In the genomic region with DNA sequence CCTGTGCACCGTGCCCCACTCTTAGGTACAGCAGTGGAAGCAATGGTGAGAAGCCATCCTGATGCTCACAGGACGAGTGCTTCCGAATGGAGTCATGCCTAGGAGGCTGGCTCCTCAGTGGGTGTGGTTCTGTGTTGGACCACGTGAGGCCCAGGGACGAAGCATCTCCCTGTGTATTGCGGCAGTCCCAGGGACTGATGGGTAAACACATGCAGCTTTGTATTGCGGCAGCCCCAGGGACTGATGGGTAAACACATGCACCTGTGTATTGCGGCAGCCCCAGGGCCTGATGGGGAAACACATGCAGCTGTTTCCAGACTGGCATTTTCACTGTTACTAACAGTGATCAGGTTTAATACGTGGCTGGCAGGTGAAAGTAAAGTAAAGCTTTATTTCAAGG, we compare ENCODE assay signal across 13 mouse cellular contexts. TPM values are rescaled to one million over a fixed set of nuclear protein-coding genes. Genes with fewer than 3 reads are reported as not detected.
DNase-seq lines count a peak whose midpoint lies in the region; ATAC-seq lines count a peak whose summit lies in the region.
"Had no signal": no experiment of that assay in that cellular context is flagged by ENCODE, and none has a peak within 500 bp of the region (broad histone marks: within the 10 kb centered on the region; RNA-seq: fewer than 3 reads in every experiment).

No protein-coding gene starts in this region.

- H3K4me2 ChIP-seq in intestine, embryonic 14.5 days (ENCODE audit: low read length), result no peak overlapping the region
- no peak overlapping the region for H3K4me2 ChIP-seq in intestine, embryonic 15.5 days (replicated peaks)
- H3K4me2 ChIP-seq in embryonic facial prominence, embryonic 15.5 days (replicated peaks), result no peak overlapping the region
- no peak overlapping the region for H3K4me2 ChIP-seq in hindbrain, embryonic 15.5 days
- H3K4me2 ChIP-seq in neural tube, embryonic 13.5 days, result peak overlapping the region; percentile 30; the same call in 1 of the 2 replicates
- H3K4me2 ChIP-seq: limb, embryonic 12.5 days had no signal

- no peak overlapping the region for H3K27ac ChIP-seq in intestine, embryonic 14.5 days (ENCODE audit: low read depth)
- H3K27ac ChIP-seq in intestine, embryonic 15.5 days, result no peak overlapping the region
- no peak overlapping the region for H3K27ac ChIP-seq in embryonic facial prominence, embryonic 15.5 days (replicated peaks)
- H3K27ac ChIP-seq in hindbrain, embryonic 15.5 days (replicated peaks), result no peak overlapping the region
- H3K27ac ChIP-seq in neural tube, embryonic 13.5 days (replicated peaks), result peak overlapping the region; percentile 61
- H3K27ac ChIP-seq: limb, embryonic 12.5 days had no signal

- peak; percentile 44 for DNase-seq in intestine, embryonic 14.5 days (ENCODE audit: low spot score)
- no peak for DNase-seq in cerebellum, adult 8-10 months
- DNase-seq in thymus, postnatal 10 days (ENCODE audit: low spot score in 2 of 2), result no peak
- DNase-seq: adrenal gland, postnatal 36 days; kidney, adult 8-10 months; lung, adult 2 months; thymus, postnatal 4 days had no signal

- H3K36me3 ChIP-seq in intestine, embryonic 14.5 days (ENCODE audit: control insufficient read depth, insufficient read depth, low read length), result peaks cover 65% of the 10 kb centered on the region
- H3K36me3 ChIP-seq in intestine, embryonic 15.5 days, result peaks cover 13% of the 10 kb centered on the region
- peaks cover 39% of the 10 kb centered on the region for H3K36me3 ChIP-seq in embryonic facial prominence, embryonic 15.5 days
- H3K36me3 ChIP-seq in hindbrain, embryonic 15.5 days, result peaks cover 33% of the 10 kb centered on the region
- H3K36me3 ChIP-seq in neural tube, embryonic 13.5 days, result peaks cover 57% of the 10 kb centered on the region

- no peaks in the 10 kb centered on the region for H3K27me3 ChIP-seq in intestine, embryonic 14.5 days (replicated peaks; ENCODE audit: control insufficient read depth, insufficient read depth, low read length)
- H3K27me3 ChIP-seq in intestine, embryonic 15.5 days (replicated peaks), result no peaks in the 10 kb centered on the region
- no peaks in the 10 kb centered on the region for H3K27me3 ChIP-seq in embryonic facial prominence, embryonic 15.5 days
- no peaks in the 10 kb centered on the region for H3K27me3 ChIP-seq in hindbrain, embryonic 15.5 days
- H3K27me3 ChIP-seq in neural tube, embryonic 13.5 days, result no peaks in the 10 kb centered on the region
- H3K27me3 ChIP-seq: limb, embryonic 12.5 days had no signal

- WGBS in intestine, embryonic 14.5 days, result 84% methylated on average over 9 of the region's 9 CpGs
- 85% methylated on average over 9 of the region's 9 CpGs for WGBS in intestine, embryonic 15.5 days
- 70% methylated on average over 9 of the region's 9 CpGs for WGBS in embryonic facial prominence, embryonic 15.5 days
- WGBS in hindbrain, embryonic 15.5 days, result 77% methylated on average over 9 of the region's 9 CpGs
- 61% methylated on average over 9 of the region's 9 CpGs for WGBS in neural tube, embryonic 13.5 days

- no peak overlapping the region for H3K4me3 ChIP-seq in intestine, embryonic 14.5 days (ENCODE audit: low read depth, low read length)
- H3K4me3 ChIP-seq in intestine, embryonic 15.5 days (replicated peaks), result no peak overlapping the region
- no peak overlapping the region for H3K4me3 ChIP-seq in embryonic facial prominence, embryonic 15.5 days (replicated peaks)
- no peak overlapping the region for H3K4me3 ChIP-seq in hindbrain, embryonic 15.5 days
- H3K4me3 ChIP-seq in neural tube, embryonic 13.5 days, result no peak overlapping the region
- H3K4me3 ChIP-seq: limb, embryonic 12.5 days had no signal

- H3K9ac ChIP-seq in intestine, embryonic 14.5 days (ENCODE audit: low read length), result no peak overlapping the region
- no peak overlapping the region for H3K9ac ChIP-seq in intestine, embryonic 15.5 days
- H3K9ac ChIP-seq in embryonic facial prominence, embryonic 15.5 days, result no peak overlapping the region
- H3K9ac ChIP-seq in hindbrain, embryonic 15.5 days, result no peak overlapping the region
- no peak overlapping the region for H3K9ac ChIP-seq in neural tube, embryonic 13.5 days
- H3K9ac ChIP-seq: limb, embryonic 12.5 days had no signal

- ATAC-seq in intestine, embryonic 14.5 days (replicated peaks; ENCODE audit: low FRiP score, low TSS enrichment, low read depth), result no peak
- ATAC-seq in intestine, embryonic 15.5 days, result no peak
- peak; percentile 63 for ATAC-seq in embryonic facial prominence, embryonic 15.5 days (ENCODE audit: insufficient number of reproducible peaks, low FRiP score, low TSS enrichment, low read depth)
- ATAC-seq in hindbrain, embryonic 15.5 days (ENCODE audit: low FRiP score, low read depth), result peak; percentile 56; the same call in 1 of the 2 replicates
- peak; percentile 96 for ATAC-seq in neural tube, embryonic 13.5 days (ENCODE audit: low read depth)

- no peaks in the 10 kb centered on the region for H3K4me1 ChIP-seq in intestine, embryonic 14.5 days (replicated peaks; ENCODE audit: control insufficient read depth, insufficient read depth, low read length)
- no peaks in the 10 kb centered on the region for H3K4me1 ChIP-seq in intestine, embryonic 15.5 days (replicated peaks)
- H3K4me1 ChIP-seq in embryonic facial prominence, embryonic 15.5 days, result peaks cover 9% of the 10 kb centered on the region; the same call in 1 of the 2 replicates
- 0 out of 2 replicates have a peak, but pooled peaks cover 2% of the 10 kb centered on the region for H3K4me1 ChIP-seq in hindbrain, embryonic 15.5 days (replicated peaks)
- H3K4me1 ChIP-seq in neural tube, embryonic 13.5 days (replicated peaks), result peaks cover 19% of the 10 kb centered on the region

- no peaks in the 10 kb centered on the region for H3K9me3 ChIP-seq in intestine, embryonic 14.5 days (ENCODE audit: control insufficient read depth, low read length)
- H3K9me3 ChIP-seq in intestine, embryonic 15.5 days, result no peaks in the 10 kb centered on the region
- no peaks in the 10 kb centered on the region for H3K9me3 ChIP-seq in embryonic facial prominence, embryonic 15.5 days (replicated peaks)
- no peaks in the 10 kb centered on the region for H3K9me3 ChIP-seq in hindbrain, embryonic 15.5 days
- H3K9me3 ChIP-seq in neural tube, embryonic 13.5 days, result no peaks in the 10 kb centered on the region
- H3K9me3 ChIP-seq: G1E; limb, embryonic 12.5 days had no signal

RNA-seq across cellular contexts. Expression of a gene that starts 19.1 kb away (rescaled TPM):
- 149 TPM in 2 replicates for polyA plus RNA-seq in intestine, embryonic 14.5 days (2014; fragmentation: Nextera tagmentation; extraction: Ambion mirVana)
- polyA plus RNA-seq in intestine, embryonic 15.5 days (2015; fragmentation: Nextera tagmentation; extraction: Ambion mirVana), result 149 and 153 TPM in 2 replicates
- 82.6 and 87.1 TPM in 2 replicates for polyA plus RNA-seq in embryonic facial prominence, embryonic 15.5 days (2015; fragmentation: Nextera tagmentation; extraction: Ambion mirVana)
- 63.8 and 75.4 TPM in 2 replicates for polyA plus RNA-seq in hindbrain, embryonic 15.5 days (2015; fragmentation: Nextera tagmentation; extraction: Ambion mirVana)
- polyA plus RNA-seq in neural tube, embryonic 13.5 days (2015; fragmentation: Nextera tagmentation; extraction: Ambion mirVana), result 73.2 and 80.5 TPM in 2 replicates

RNA-seq across cellular contexts. Expression of a gene that starts 25.2 kb away (rescaled TPM):
- 2.6 and 3.0 TPM in 2 replicates for polyA plus RNA-seq in intestine, embryonic 14.5 days (2014; fragmentation: Nextera tagmentation; extraction: Ambion mirVana)
- 2.0 and 2.4 TPM in 2 replicates for polyA plus RNA-seq in intestine, embryonic 15.5 days (2015; fragmentation: Nextera tagmentation; extraction: Ambion mirVana)
- 1.2 and 1.4 TPM in 2 replicates for polyA plus RNA-seq in embryonic facial prominence, embryonic 15.5 days (2015; fragmentation: Nextera tagmentation; extraction: Ambion mirVana)
- 0.85 and 1.5 TPM in 2 replicates for polyA plus RNA-seq in hindbrain, embryonic 15.5 days (2015; fragmentation: Nextera tagmentation; extraction: Ambion mirVana)
- 0.26 and 0.40 TPM in 2 replicates for polyA plus RNA-seq in neural tube, embryonic 13.5 days (2015; fragmentation: Nextera tagmentation; extraction: Ambion mirVana)
- polyA plus RNA-seq: G1E had no signal

RNA-seq across cellular contexts. Expression of a gene that starts 29.2 kb away (rescaled TPM):
- polyA plus RNA-seq in intestine, embryonic 14.5 days (2014; fragmentation: Nextera tagmentation; extraction: Ambion mirVana), result 1.8 and 2.5 TPM in 2 replicates
- 5.7 and 6.7 TPM in 2 replicates for polyA plus RNA-seq in intestine, embryonic 15.5 days (2015; fragmentation: Nextera tagmentation; extraction: Ambion mirVana)
- 1.1 and 1.6 TPM in 2 replicates for polyA plus RNA-seq in embryonic facial prominence, embryonic 15.5 days (2015; fragmentation: Nextera tagmentation; extraction: Ambion mirVana)
- polyA plus RNA-seq in hindbrain, embryonic 15.5 days (2015; fragmentation: Nextera tagmentation; extraction: Ambion mirVana), result 0.61 and 1.0 TPM in 2 replicates
- polyA plus RNA-seq in neural tube, embryonic 13.5 days (2015; fragmentation: Nextera tagmentation; extraction: Ambion mirVana), result 0.33 and 0.59 TPM in 2 replicates
- polyA plus RNA-seq: G1E had no signal

RNA-seq across cellular contexts. Expression of a gene that starts 29.5 kb away (rescaled TPM):
- polyA plus RNA-seq in intestine, embryonic 14.5 days (2014; fragmentation: Nextera tagmentation; extraction: Ambion mirVana), result 11.2 and 11.3 TPM in 2 replicates
- polyA plus RNA-seq in intestine, embryonic 15.5 days (2015; fragmentation: Nextera tagmentation; extraction: Ambion mirVana), result 7.3 and 7.6 TPM in 2 replicates
- polyA plus RNA-seq in embryonic facial prominence, embryonic 15.5 days (2015; fragmentation: Nextera tagmentation; extraction: Ambion mirVana), result 9.6 TPM in 2 replicates
- polyA plus RNA-seq in hindbrain, embryonic 15.5 days (2015; fragmentation: Nextera tagmentation; extraction: Ambion mirVana), result 7.6 and 8.7 TPM in 2 replicates
- polyA plus RNA-seq in neural tube, embryonic 13.5 days (2015; fragmentation: Nextera tagmentation; extraction: Ambion mirVana), result 5.6 and 7.6 TPM in 2 replicates

Comparison
In these comparisons a context has a peak if more than half of its experiments do, and no peak if none do; other contexts are left out.
1. ATAC-seq: peak in embryonic facial prominence, embryonic 15.5 days (single experiment), hindbrain, embryonic 15.5 days (single experiment) and neural tube, embryonic 13.5 days (single experiment); none in intestine, embryonic 14.5 days (single experiment) and intestine, embryonic 15.5 days (single experiment).